ENCODE assay signal across 25 mouse cellular contexts in the genomic region with DNA sequence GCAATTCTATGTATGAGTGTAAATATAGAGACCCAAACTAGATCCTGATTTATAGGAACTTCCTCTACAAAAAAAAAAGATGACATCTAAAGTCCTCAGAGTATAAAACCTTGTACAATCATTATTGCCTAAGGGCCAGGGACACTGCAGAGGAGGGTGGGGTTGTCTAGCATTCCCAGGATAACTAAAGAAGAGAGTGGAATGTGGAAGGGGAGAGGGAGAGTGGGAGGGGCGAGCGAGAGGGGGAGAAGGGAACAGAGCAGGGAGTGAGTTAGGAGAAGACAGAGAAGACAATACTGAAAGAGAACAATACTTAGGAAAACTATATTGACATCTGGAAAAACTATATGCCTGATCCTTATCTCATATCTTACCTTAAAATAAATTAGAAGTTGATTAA.
DNase-seq lines count a peak whose midpoint lies in the region; ATAC-seq lines count a peak whose summit lies in the region.
"Had no signal": no experiment of that assay in that cellular context is flagged by ENCODE, and none has a peak within 500 bp of the region (broad histone marks: within the 10 kb centered on the region; RNA-seq: fewer than 3 reads in every experiment).

No protein-coding gene starts in this region.

- no peak overlapping the region for H3K4me2 ChIP-seq in kidney, embryonic 16.5 days (replicated peaks; ENCODE audit: low read depth, low read length)
- H3K4me2 ChIP-seq in midbrain, embryonic 11.5 days, result no peak overlapping the region
- no peak overlapping the region for H3K4me2 ChIP-seq in midbrain, embryonic 14.5 days (ENCODE audit: low read length)
- H3K4me2 ChIP-seq: embryonic facial prominence, embryonic 15.5 days; forebrain, embryonic 15.5 days; heart, embryonic 12.5 days; hindbrain, embryonic 14.5 days; liver, embryonic 15.5 days; neural tube, embryonic 15.5 days; stomach, embryonic 15.5 days had no signal

- H3K9ac ChIP-seq in kidney, embryonic 16.5 days (replicated peaks; ENCODE audit: low read length), result no peak overlapping the region
- no peak overlapping the region for H3K9ac ChIP-seq in midbrain, embryonic 11.5 days (ENCODE audit: low read length)
- H3K9ac ChIP-seq in midbrain, embryonic 14.5 days (replicated peaks; ENCODE audit: low read length), result no peak overlapping the region
- H3K9ac ChIP-seq: embryonic facial prominence, embryonic 15.5 days; forebrain, embryonic 15.5 days; heart, embryonic 12.5 days; hindbrain, embryonic 14.5 days; liver, embryonic 15.5 days; neural tube, embryonic 15.5 days; stomach, embryonic 15.5 days had no signal

- H3K4me1 ChIP-seq in kidney, embryonic 16.5 days (ENCODE audit: insufficient read depth, low read length), result no peaks in the 10 kb centered on the region
- H3K4me1 ChIP-seq in midbrain, embryonic 11.5 days (ENCODE audit: control insufficient read depth, insufficient read depth, low read length), result no peaks in the 10 kb centered on the region
- no peaks in the 10 kb centered on the region for H3K4me1 ChIP-seq in midbrain, embryonic 14.5 days (ENCODE audit: control insufficient read depth, insufficient read depth, low read length)
- H3K4me1 ChIP-seq: embryonic facial prominence, embryonic 15.5 days; forebrain, embryonic 15.5 days; heart, embryonic 12.5 days; liver, embryonic 15.5 days; megakaryocyte, embryonic 14.5 days; neural tube, embryonic 15.5 days; stomach, embryonic 15.5 days had no signal

- no peak overlapping the region for H3K4me3 ChIP-seq in kidney, embryonic 16.5 days (ENCODE audit: low read length)
- H3K4me3 ChIP-seq in midbrain, embryonic 11.5 days (ENCODE audit: low read depth, low read length), result no peak overlapping the region
- no peak overlapping the region for H3K4me3 ChIP-seq in midbrain, embryonic 14.5 days (replicated peaks; ENCODE audit: low read depth, low read length)
- H3K4me3 ChIP-seq: embryonic facial prominence, embryonic 15.5 days; forebrain, embryonic 15.5 days; heart, embryonic 12.5 days; limb, embryonic 10.5 days; liver, embryonic 15.5 days; megakaryocyte, embryonic 14.5 days; neural tube, embryonic 15.5 days; stomach, embryonic 15.5 days had no signal

- no peak overlapping the region for H3K27ac ChIP-seq in kidney, embryonic 16.5 days (ENCODE audit: low read length)
- no peak overlapping the region for H3K27ac ChIP-seq in midbrain, embryonic 11.5 days (ENCODE audit: low read depth, low read length)
- no peak overlapping the region for H3K27ac ChIP-seq in midbrain, embryonic 14.5 days (replicated peaks; ENCODE audit: low read depth, low read length)
- H3K27ac ChIP-seq: embryonic facial prominence, embryonic 15.5 days; forebrain, embryonic 15.5 days; hindbrain, embryonic 14.5 days; limb, embryonic 10.5 days; liver, embryonic 15.5 days; neural tube, embryonic 15.5 days; stomach, embryonic 15.5 days had no signal

- ATAC-seq in kidney, embryonic 16.5 days (ENCODE audit: low FRiP score, low TSS enrichment), result peak; percentile 54; the same call in 1 of the 2 replicates
- ATAC-seq in midbrain, embryonic 11.5 days (ENCODE audit: low FRiP score), result no peak
- no peak for ATAC-seq in midbrain, embryonic 14.5 days (ENCODE audit: low FRiP score, low TSS enrichment)
- ATAC-seq: forebrain, embryonic 15.5 days had no signal

- intact Hi-C loops in heart, postnatal 36 days (cut with DNase I), result no loop called here

- H3K27me3 ChIP-seq in kidney, embryonic 16.5 days (ENCODE audit: insufficient read depth, low read length), result no peaks in the 10 kb centered on the region
- H3K27me3 ChIP-seq in midbrain, embryonic 11.5 days (ENCODE audit: control insufficient read depth, insufficient read depth, low read length), result no peaks in the 10 kb centered on the region
- H3K27me3 ChIP-seq in midbrain, embryonic 14.5 days (ENCODE audit: control insufficient read depth, insufficient read depth, low read length), result no peaks in the 10 kb centered on the region
- H3K27me3 ChIP-seq: embryonic facial prominence, embryonic 15.5 days; forebrain, embryonic 15.5 days; heart, embryonic 12.5 days; liver, embryonic 15.5 days; megakaryocyte, embryonic 14.5 days; neural tube, embryonic 15.5 days; stomach, embryonic 15.5 days had no signal

- DNase-seq in kidney, postnatal 10 days, result no peak
- peak; percentile 86 for DNase-seq in midbrain, embryonic 11.5 days (ENCODE audit: low spot score, missing footprints)
- no peak for DNase-seq in midbrain, embryonic 14.5 days
- DNase-seq in embryo, embryonic 10 days (ENCODE audit: low spot score), result peak; percentile 37
- DNase-seq in thymus, postnatal 4 days, result no peak
- DNase-seq in heart, postnatal 36 days, result no peak
- DNase-seq in retina, embryonic 14.5 days (ENCODE audit: low spot score), result no peak
- DNase-seq: adrenal gland, adult 2 months; cerebellum, adult 11-12 months; cerebellum, postnatal 10 days; gastrocnemius, postnatal 10 days; heart, adult 11 months; heart, postnatal 10 days; liver; thymus, postnatal 25 days had no signal

- 31% methylated on average over 2 of the region's 2 CpGs for WGBS in kidney, embryonic 16.5 days
- 7% methylated on average over 2 of the region's 2 CpGs for WGBS in midbrain, embryonic 11.5 days
- WGBS in midbrain, embryonic 14.5 days, result 5% methylated on average over 2 of the region's 2 CpGs

- H3K9me3 ChIP-seq in kidney, embryonic 16.5 days (ENCODE audit: low read length), result no peaks in the 10 kb centered on the region
- no peaks in the 10 kb centered on the region for H3K9me3 ChIP-seq in midbrain, embryonic 11.5 days (ENCODE audit: control insufficient read depth, low read length)
- no peaks in the 10 kb centered on the region for H3K9me3 ChIP-seq in midbrain, embryonic 14.5 days (ENCODE audit: control insufficient read depth, low read length)
- H3K9me3 ChIP-seq: embryonic facial prominence, embryonic 15.5 days; forebrain, embryonic 15.5 days; heart, embryonic 12.5 days; limb, embryonic 10.5 days; liver, embryonic 15.5 days; megakaryocyte, embryonic 14.5 days; neural tube, embryonic 15.5 days; stomach, embryonic 15.5 days had no signal

- H3K36me3 ChIP-seq in kidney, embryonic 16.5 days (ENCODE audit: insufficient read depth, low read length), result no peaks in the 10 kb centered on the region
- H3K36me3 ChIP-seq in midbrain, embryonic 11.5 days (ENCODE audit: control insufficient read depth, insufficient read depth, low read length), result no peaks in the 10 kb centered on the region
- H3K36me3 ChIP-seq in midbrain, embryonic 14.5 days (ENCODE audit: control insufficient read depth, insufficient read depth, low read length), result no peaks in the 10 kb centered on the region
- H3K36me3 ChIP-seq: embryonic facial prominence, embryonic 15.5 days; forebrain, embryonic 15.5 days; heart, embryonic 12.5 days; limb, embryonic 10.5 days; liver, embryonic 15.5 days; neural tube, embryonic 15.5 days; stomach, embryonic 15.5 days had no signal

Comparison
In these comparisons a context has a peak if more than half of its experiments do, and no peak if none do; other contexts are left out.
1. DNase-seq: peak in midbrain, embryonic 11.5 days (single experiment) and embryo, embryonic 10 days (single experiment); none in kidney, postnatal 10 days (single experiment), midbrain, embryonic 14.5 days (single experiment), thymus, postnatal 4 days (single experiment), heart, postnatal 36 days (0 of 2) and retina, embryonic 14.5 days (single experiment).